Mouse (Mus musculus) spleen, postnatal 4 days (tissue): ENCODE measurements around the gene Cbr3.
"Not testable (repeated sequence)": the region's sequence is repeated elsewhere in the genome, so short reads cannot be mapped to it uniquely, and the experiment has no call there.

ENCODE experiments used
- DNase-seq, 2 experiments: peaks; one replicate each; pipeline ENCODE4 v3.0.0; 2022; ENCODE audit warnings: low spot score in 2 of 2

Gene Cbr3

DNA sequence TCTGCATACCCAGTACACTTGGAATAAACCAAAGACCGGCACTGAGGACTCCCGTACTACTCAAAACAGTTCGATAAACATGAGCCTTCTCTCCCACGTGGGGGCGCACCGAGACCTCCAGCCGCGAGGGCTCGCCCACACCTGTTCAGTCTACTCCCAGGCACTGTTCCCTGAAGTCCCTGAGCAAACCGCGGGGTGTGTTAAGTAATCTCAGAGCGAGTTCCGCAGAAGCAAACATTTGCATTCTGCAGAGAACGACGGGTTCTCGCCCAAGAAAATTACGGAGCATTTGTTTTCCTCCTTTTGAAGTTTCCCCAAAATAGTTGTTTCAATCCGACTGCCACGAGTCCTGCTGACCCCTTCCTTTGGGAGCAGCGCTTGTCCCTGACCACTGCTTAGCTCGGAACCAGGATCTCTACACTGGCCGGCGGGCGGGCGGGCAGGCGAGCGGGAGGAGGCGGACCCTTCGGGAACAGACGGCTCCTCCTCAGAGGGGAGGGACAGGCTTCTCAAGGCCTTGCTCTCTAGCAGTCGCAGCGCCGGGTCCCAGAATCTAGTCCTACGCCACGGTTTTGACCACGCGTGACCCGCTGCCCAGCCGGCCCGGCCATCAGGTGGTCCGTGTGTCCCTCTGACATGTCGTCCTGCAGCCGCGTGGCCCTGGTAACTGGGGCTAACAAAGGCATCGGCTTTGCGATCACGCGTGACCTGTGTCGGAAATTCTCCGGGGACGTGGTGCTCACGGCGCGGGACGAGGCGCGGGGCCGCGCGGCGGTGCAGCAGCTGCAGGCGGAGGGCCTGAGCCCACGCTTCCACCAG, at the start of gene Cbr3:
Gene Cbr3 (plus strand): TSS at position 527 of the 819 bp plus-strand sequence.
- DNase-seq: peak; percentile 69 to 85

GRCm38 (mm10) chr16:93644006-93644405, 39.0 kb upstream of the Cbr3 start:
- DNase-seq: no peak

DNA sequence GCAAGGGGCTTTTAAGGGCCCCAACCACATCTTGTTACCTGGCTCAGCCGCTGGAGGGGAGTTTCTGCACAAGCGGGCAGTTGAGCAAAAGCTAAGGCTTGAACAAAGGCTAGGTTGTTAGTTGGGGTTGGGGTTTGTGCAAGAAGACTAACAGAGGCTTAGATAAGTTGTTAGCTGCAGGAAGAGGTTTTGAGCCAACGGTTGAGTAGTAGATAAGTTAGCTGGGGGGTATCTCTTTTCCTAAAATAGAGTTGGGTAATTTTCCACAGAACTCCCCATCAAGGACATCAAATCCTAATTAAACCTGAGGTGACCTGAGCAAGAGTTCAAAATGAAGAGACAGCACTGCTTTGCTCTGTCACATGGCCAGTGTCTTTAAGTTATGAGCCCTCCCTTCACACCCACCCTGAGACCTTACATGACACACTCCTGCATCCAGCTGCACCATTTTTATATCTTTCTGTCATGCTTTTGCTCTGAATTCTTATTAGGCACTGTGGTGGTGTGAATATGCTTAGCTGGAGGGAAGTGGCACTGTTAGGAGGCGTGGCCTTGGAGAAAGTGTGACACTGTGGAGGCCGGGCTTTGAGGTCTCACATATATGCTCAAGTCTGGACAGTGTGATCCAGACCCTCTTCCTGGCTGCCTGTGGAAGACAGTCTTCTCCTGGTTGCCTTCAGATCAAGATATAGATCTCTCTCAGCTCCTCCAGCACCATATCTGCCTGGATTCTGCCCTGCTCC, 34.4 kb upstream of the Cbr3 start:
- no peak for DNase-seq

DNA sequence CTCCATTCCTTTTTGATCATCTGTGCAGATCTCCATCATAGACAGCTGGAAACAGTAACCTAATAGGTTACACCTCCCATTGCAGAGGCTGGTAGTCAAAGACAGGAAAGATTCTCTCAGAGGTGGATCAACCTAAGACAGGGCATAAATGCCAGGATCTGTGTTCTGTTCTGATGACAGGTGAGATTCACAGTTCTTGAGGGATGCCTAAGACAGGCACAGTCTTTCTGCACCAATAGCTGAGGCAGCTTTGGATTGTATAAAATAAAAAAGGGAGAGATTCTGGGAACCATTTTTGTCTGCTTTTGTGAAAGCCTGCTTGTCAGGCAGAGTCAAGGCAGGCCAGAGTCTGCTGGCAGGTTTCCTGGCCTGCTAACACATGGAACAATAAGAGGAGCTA, 15.0 kb upstream of the Cbr3 start:
- no peak for DNase-seq

DNA sequence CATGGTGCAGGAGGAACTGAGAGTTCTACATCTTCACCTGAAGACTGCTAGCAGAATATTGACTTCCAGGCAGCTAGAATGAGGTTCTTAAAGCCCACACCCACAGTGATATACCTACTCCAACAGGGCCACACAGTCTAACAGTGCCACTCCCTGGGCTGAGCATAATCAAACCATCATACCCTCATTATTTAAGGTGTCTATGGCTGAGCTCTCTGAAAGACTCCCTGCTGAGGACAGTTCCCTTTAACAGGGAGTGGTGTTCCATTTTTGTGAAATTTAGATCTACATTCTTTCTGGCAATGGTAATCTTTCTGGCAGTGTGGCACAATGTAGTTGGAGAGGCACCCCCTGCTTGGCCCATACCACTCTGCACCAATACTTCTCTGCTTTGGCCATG, 13.5 kb upstream of the Cbr3 start:
- DNase-seq: no peak

DNA sequence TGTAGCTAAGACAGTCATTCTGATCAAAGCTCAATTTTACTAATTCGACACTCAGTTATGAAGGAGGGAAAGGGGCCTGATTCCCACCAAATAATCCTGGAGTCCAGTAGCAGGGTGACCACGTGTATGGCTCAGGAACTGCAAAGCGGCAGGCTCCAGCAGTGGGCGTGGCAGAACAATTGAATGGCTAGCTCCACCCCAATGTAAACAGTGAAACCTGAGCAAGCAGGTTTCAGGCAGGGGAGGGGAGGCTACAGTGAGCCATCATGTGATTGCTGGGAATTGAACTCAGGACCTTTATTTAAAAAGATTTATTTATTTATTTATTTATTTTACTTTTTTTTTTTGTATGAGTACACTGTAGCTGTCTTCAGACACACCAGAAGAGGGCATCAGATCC, 12.5 kb upstream of the Cbr3 start:
- DNase-seq: not testable (repeated sequence)

GRCm38 (mm10) chr16:93671064-93671463, 12.0 kb upstream of the Cbr3 start:
- DNase-seq: no peak

GRCm38 (mm10) chr16:93676376-93676775, 6.6 kb upstream of the Cbr3 start:
- DNase-seq: no peak

GRCm38 (mm10) chr16:93678206-93678605, 4.8 kb upstream of the Cbr3 start:
- peak in 1 of 2 experiments; percentile 34 for DNase-seq

GRCm38 (mm10) chr16:93679165-93679564, 3.9 kb upstream of the Cbr3 start:
- peak in 1 of 2 experiments; percentile 28 for DNase-seq

GRCm38 (mm10) chr16:93682156-93682688, 793 bp upstream of the Cbr3 start:
- DNase-seq: no peak

GRCm38 (mm10) chr16:93683508-93684236, 657 bp downstream of the Cbr3 start:
- no peak for DNase-seq

GRCm38 (mm10) chr16:93684441-93684840, 1.4 kb downstream of the Cbr3 start:
- no peak for DNase-seq

DNA sequence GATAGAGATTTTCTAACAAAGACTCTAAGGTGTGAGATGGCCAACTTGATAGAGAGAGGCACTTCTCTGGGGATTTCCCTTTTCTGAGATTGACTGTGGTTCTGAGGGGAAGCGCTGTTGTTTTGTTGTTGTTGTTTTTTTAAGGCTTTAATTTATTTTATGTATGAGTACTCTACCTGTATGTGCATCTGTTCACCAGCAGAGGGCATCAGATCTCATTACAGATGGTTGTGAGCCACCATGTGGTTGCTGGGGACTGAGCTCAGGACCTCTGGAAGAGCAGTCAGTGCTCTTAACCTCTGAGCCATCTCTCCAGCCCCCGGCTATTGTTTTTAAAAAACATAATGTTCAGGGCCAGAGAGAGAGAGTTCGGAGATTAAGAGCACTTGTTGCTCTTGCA, 2.8 kb downstream of the Cbr3 start:
- not testable (repeated sequence) for DNase-seq

GRCm38 (mm10) chr16:93686421-93686820, 3.4 kb downstream of the Cbr3 start:
- no peak for DNase-seq

DNA sequence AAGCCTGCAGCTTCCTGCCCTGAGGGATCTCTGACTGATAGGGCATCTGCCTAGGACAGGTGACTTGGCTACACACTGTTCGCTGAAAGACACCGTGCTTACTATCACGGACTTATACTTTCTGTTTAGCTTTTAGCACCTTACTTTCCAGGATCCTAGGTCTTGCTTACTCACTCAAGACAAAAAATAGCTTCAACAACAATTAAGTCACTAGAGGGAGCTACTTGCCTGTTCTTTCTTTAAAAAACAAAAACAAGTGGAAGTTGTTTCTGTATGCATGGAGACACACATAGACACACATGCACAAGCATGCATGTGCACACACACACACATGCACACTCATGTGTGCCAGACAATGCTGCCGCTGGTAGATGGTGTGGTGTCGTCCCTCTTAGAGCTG, 3.9 kb downstream of the Cbr3 start:
- no peak for DNase-seq

GRCm38 (mm10) chr16:93691206-93691841, 8.3 kb downstream of the Cbr3 start:
- DNase-seq: no peak

GRCm38 (mm10) chr16:93692744-93693143, 9.7 kb downstream of the Cbr3 start:
- DNase-seq: no peak

- no peak for DNase-seq
Measured at GRCm38 (mm10) chr16:93707116-93707515, 24.1 kb downstream of the Cbr3 start.

DNA sequence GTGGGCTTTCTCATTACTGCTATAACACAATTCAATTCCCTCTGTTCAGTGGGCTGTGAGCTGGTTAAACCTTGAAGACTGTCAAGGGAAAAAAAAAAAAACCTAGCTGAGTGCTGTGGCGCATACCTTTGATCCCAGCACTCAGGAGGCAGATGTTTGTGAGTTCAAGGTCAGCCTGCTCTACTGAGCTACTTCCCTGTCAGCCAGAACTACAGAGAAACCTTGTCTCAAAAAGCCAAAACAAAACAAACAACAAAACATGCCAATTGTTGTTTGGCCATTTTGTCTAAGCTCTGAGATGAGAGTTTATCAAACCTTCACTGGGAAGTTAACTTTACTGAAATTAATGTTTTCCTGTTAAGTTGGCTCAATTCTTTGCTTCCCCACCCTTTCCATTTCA, 26.2 kb downstream of the Cbr3 start:
- DNase-seq: no peak

GRCm38 (mm10) chr16:93710924-93711323, 27.9 kb downstream of the Cbr3 start:
- DNase-seq: peak; percentile 69 to 81
